Mouse (Mus musculus) liver, embryonic 11.5 days (tissue): ENCODE measurements around the gene Gm49342. TPM values are rescaled to one million over a fixed set of nuclear protein-coding genes. Genes with fewer than 3 reads are reported as not detected.
A peak's percentile ranks its signal among the peaks of the same experiment; 100 is the strongest.
"Not testable (repeated sequence)": the region's sequence is repeated elsewhere in the genome, so short reads cannot be mapped to it uniquely, and the experiment has no call there.

ENCODE experiments used
- ATAC-seq: fragments of 200-750 bp; cut with Nextera tagmentation; replicated peaks from 2 replicates; pipeline ENCODE4 v1.8.0; 2017; ENCODE audit warnings: moderate number of reproducible peaks, mild to moderate bottlenecking, moderate TSS enrichment, moderate library complexity; ENCODE audit not compliant: low FRiP score
- DNase-seq: peaks from one replicate; pipeline ENCODE4 v3.0.0-alpha.2; 2017; ENCODE audit warnings: low spot score
- H3K27ac ChIP-seq: fragments of 300-500 bp; sonication (generic); 2 replicates; pipeline ENCODE4 v1.5.1; 2014; ENCODE audit warnings: mild to moderate bottlenecking, low read depth, low read length, control low read depth
- H3K27me3 ChIP-seq: fragments of 300-500 bp; sonication (generic); replicated peaks from 2 replicates; pipeline ENCODE4 v1.6.1; 2014; ENCODE audit warnings: low read length, mixed read lengths; ENCODE audit not compliant: control insufficient read depth, insufficient read depth
- H3K36me3 ChIP-seq: fragments of 300-500 bp; sonication (generic); 2 replicates; pipeline ENCODE4 v1.6.1; 2014; ENCODE audit warnings: mild to moderate bottlenecking, low read length, moderate library complexity, mixed read lengths; ENCODE audit not compliant: control insufficient read depth, insufficient read depth
- H3K4me1 ChIP-seq: fragments of 300-500 bp; sonication (generic); replicated peaks from 2 replicates; pipeline ENCODE4 v1.6.1; 2014; ENCODE audit warnings: low read length, mixed read lengths; ENCODE audit not compliant: control insufficient read depth, insufficient read depth
- H3K4me2 ChIP-seq: fragments of 300-500 bp; sonication (generic); 2 replicates; pipeline ENCODE4 v1.6.1; 2014; ENCODE audit warnings: mild to moderate bottlenecking, control low read depth, moderate library complexity
- H3K4me3 ChIP-seq: fragments of 300-500 bp; sonication (generic); 2 replicates; pipeline ENCODE4 v1.5.1; 2014; ENCODE audit warnings: low read depth, low read length, control low read depth
- H3K9ac ChIP-seq: fragments of 300-500 bp; sonication (generic); 2 replicates; pipeline ENCODE4 v1.6.1; 2014; ENCODE audit warnings: low read depth, low read length, control low read depth
- H3K9me3 ChIP-seq: fragments of 300-500 bp; sonication (generic); 2 replicates; pipeline ENCODE4 v1.6.1; 2016; ENCODE audit warnings: low read length, inconsistent platforms, mixed read lengths; ENCODE audit not compliant: control insufficient read depth
- WGBS: fragments of 180-500 bp; shearing (Covaris S2); extraction: QIAGEN DNeasy Blood & Tissue Kit; methylation state at CpG from one replicate; pipeline ENCODE4 v1.1.7; 2014; 5-methylcytosine and 5-hydroxymethylcytosine counted together
- polyA plus RNA-seq: library from polyadenylated mRNA; unstranded; fragments of >200 nt; fragmentation: Nextera tagmentation; extraction: Ambion mirVana; gene quantifications from 2 replicates; pipeline ENCODE4 v1.2.1, GENCODE M21; 2014

Gm49342 gene
- polyA plus RNA-seq, 1 experiment from 2014 or later = not detected

DNA sequence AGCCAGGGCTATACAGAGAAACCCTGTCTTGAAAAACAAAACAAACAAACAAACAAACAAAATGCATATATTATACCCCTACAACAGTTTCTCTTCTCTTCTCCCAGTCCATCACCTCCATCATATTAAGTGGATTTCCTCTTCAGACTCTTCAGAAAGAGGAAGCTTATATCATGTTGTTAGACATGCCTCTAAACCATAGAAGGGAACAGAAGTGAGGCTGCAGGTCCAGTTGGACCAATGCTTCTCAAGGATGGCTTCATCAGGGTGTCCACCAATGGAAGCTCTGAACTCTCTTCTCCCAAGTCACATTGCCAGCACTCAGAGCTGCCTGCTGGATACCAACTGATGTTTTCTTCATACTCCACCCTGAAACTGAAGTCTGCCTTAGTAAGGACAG is 39.0 kb upstream of the Gm49342 start:
- not testable (repeated sequence) for H3K27ac ChIP-seq, H3K36me3 ChIP-seq, ATAC-seq, H3K9ac ChIP-seq, DNase-seq, H3K4me3 ChIP-seq, H3K4me2 ChIP-seq, H3K27me3 ChIP-seq, H3K4me1 ChIP-seq, H3K9me3 ChIP-seq

DNA sequence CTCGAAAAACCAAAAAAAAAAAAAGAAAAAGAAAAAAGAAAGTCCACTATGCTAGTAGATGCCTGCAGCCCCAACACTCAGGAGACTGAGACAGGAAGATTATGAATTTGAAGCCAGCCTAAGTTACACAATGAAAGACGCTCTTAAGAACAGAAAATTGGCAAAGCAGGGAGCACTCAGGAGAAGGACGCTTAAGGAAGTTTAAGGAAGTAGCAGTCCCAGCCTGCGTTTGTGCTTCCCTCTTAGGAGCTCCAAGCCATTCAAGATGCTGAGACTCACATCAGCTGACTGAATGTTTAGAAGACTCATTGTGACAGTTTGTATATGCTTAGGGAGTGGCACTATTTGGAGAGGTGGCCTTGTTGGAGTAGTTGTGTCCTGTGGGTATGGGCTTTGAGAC is 36.2 kb upstream of the Gm49342 start:
- Histone ChIP-seq H3K9me3 (no peaks in the 10 kb centered on the region), H3K4me3 (no peak overlapping the region), H3K27me3 (no peaks in the 10 kb centered on the region), H3K27ac (no peak overlapping the region), H3K36me3 (no peaks in the 10 kb centered on the region), H3K9ac (no peak overlapping the region), H3K4me2 (no peak overlapping the region), H3K4me1 (0 out of 2 replicates have a peak, but pooled peaks cover 2% of the 10 kb centered on the region)
- DNase-seq (no peak), ATAC-seq (no peak)
- 62% methylated on average over 4 of the region's 4 CpGs for WGBS

DNA sequence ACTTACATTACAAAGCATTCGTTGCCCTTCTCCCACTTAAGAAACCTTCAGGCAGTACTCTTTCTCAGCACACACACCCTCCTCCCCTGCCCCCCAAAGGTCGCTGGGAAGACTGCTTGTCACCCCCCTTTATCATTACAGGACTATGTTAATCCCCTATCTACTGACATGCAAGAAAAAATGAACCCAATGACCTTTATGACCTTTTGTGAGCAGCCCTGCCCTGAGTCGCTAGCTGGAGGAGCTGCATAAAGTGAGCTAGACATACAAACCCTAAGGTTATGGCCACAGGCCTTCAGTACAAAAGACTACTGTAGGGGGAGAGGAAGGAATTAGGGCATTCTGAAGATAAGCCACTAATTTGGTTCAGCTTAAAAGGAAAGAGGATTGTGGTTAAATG is 33.0 kb upstream of the Gm49342 start:
- no peak overlapping the region for H3K27ac ChIP-seq
- peaks cover 14% of the 10 kb centered on the region for H3K36me3 ChIP-seq
- H3K4me3 ChIP-seq = no peak overlapping the region
- H3K4me1 ChIP-seq = no peaks in the 10 kb centered on the region
- H3K4me2 ChIP-seq = no peak overlapping the region
- no peaks in the 10 kb centered on the region for H3K27me3 ChIP-seq
- ATAC-seq (no peak), DNase-seq (no peak)
- no peaks in the 10 kb centered on the region for H3K9me3 ChIP-seq
- H3K9ac ChIP-seq = no peak overlapping the region
- 62% methylated on average over 3 of the region's 3 CpGs for WGBS

DNA sequence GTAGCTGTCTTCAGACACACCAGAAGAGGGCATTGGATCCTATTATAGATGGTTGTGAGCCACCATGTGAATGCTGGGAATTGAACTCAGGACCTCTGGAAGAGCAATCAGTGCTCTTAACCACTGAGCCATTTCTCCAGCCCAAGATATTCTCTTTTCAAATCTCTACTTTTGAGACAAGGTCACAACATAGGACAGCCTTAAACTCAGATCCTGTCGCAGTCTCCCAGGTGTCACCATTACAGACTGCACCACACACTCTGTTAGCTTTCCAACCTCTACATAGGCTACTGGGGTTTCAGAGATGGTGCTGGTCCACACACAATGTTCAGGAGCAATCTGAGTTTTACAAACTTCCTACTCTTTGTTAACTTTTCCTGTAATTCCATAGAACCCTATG is 20.9 kb upstream of the Gm49342 start:
- ATAC-seq, H3K27me3 ChIP-seq, H3K9me3 ChIP-seq, DNase-seq: not testable (repeated sequence)
- Histone ChIP-seq H3K4me2 (peak overlapping the region; percentile 69), H3K27ac (peak overlapping the region; percentile 88; the same call in 1 of the 2 replicates), H3K36me3 (peaks cover 25% of the 10 kb centered on the region), H3K4me3 (peak overlapping the region; percentile 79), H3K4me1 (peaks cover 13% of the 10 kb centered on the region), H3K9ac (peak overlapping the region; percentile 81)
- WGBS = 70% methylated on average over 1 of the region's 1 CpGs

DNA sequence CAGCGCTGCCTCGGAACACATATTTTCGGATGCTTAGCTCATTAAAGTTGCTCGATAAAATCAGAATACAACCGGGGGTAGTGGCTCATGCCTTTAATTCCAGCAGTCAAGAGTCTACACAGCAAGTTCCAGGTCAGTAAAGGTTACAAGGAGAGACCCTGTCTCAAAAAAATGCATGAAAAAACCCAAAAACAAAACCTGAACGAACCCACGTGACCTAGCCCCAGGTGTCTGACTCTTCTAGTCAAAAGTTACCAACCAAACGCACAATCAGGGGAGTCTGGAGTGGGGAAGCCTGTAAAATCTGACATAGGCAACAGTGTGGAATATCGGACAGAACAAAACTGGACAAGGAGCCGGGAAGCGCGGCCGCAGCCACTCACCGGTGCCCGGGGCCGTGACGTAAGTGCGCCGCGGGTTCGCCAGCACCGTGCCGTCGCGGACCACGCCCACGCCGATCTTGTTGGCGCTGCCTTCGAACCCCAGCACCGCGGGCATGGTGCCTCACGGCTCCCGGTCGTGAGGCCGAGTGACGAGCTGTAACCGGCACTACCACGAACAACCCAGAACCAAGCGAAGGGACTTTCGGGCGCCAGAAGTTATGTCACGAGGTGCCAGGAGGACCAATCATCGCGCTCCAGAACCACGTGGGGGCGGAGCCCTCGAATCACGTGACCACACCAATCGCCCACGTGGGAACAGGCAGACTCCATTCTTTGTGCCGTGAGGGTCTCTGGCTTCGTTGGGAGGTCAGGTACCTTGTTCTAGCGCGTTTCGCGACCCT is 19.8 kb upstream of the Gm49342 start, which contains the start of the genes Osgep and Apex1:
TSS of gene Osgep (minus strand) at position 613 of the 784 bp plus-strand sequence.
TSS of gene Apex1 (plus strand) at position 688 of the 784 bp plus-strand sequence.
- ATAC-seq (peak; percentile 94), DNase-seq (peak; percentile 97)
- peaks cover 17% of the 10 kb centered on the region for H3K4me1 ChIP-seq
- peak within 1 kb of the TSS; percentile 88 for H3K27ac ChIP-seq
- H3K4me2 ChIP-seq = peak within 1 kb of the TSS; percentile 69
- no peaks in the 10 kb centered on the region for H3K9me3 ChIP-seq
- WGBS = under 1% methylated on average over 57 of the region's 57 CpGs
- no peaks in the 10 kb centered on the region for H3K27me3 ChIP-seq
- peaks cover 31% of the 10 kb centered on the region for H3K36me3 ChIP-seq
- H3K4me3 ChIP-seq = peak within 1 kb of the TSS; percentile 79
- H3K9ac ChIP-seq = peak within 1 kb of the TSS; percentile 81

DNA sequence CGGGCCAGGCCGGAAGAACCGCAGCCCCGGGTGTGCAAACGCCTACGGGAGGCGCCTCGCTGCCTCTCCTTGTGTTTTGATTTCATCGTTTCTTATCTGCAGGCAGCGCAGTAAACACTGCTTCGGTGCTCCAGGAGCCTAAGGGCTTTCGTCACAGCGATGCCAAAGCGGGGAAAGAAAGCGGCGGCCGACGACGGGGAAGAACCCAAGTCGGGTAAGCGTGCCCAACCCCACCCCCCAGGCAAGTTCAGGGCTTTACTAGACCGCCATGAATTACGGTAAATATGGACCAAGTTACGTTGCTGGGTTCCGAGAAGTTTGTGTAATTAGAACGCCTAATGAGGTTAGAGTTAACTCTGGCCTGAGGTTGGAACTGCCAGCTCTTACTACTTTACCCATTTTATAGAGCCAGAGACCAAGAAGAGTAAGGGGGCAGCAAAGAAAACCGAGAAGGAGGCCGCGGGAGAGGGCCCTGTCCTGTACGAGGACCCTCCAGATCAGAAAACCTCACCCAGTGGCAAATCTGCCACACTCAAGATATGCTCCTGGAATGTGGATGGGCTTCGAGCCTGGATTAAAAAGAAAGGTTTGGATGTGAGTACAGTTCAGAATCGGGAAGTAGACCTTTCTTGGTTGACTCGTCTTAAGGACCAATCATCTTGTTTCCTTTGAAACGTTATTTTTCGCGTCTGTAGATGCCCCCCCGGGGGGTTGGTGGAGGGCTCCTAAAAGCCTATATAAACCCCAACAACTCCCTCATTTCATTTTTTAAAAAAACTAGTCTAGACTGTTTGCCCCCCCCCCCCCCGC is 19.0 kb upstream of the Gm49342 start:
- Histone ChIP-seq H3K4me1 (peaks cover 23% of the 10 kb centered on the region), H3K27ac (peak overlapping the region; percentile 88), H3K9me3 (no peaks in the 10 kb centered on the region), H3K27me3 (no peaks in the 10 kb centered on the region), H3K9ac (peak overlapping the region; percentile 81), H3K36me3 (peaks cover 29% of the 10 kb centered on the region), H3K4me3 (peak overlapping the region; percentile 79), H3K4me2 (peak overlapping the region; percentile 69)
- DNase-seq (no peak), ATAC-seq (peak; percentile 64)
- WGBS = 2% methylated on average over 38 of the region's 38 CpGs

DNA sequence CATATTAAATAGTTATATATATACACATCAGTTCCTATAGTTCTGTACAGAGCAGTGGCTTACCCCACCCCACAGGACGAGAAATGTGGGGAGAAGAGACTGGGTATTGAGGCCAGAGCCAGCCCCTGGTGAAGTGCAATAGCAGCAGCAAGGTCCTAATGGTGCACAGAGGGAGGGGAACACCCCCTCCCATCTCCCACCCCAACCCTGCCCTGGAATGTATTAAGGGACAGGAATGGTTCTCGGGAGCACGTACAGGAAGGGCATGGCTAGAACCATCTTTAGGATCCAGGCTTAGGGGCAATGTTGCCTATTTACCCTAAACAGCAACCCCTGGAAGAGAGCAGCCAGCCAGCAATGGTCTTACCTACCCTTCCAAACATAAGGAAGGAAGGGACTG is 17.0 kb upstream of the Gm49342 start:
- Histone ChIP-seq H3K27me3 (no peaks in the 10 kb centered on the region), H3K4me1 (peaks cover 29% of the 10 kb centered on the region), H3K36me3 (peaks cover 25% of the 10 kb centered on the region), H3K4me2 (no peak overlapping the region), H3K9me3 (no peaks in the 10 kb centered on the region), H3K4me3 (no peak overlapping the region), H3K27ac (no peak overlapping the region), H3K9ac (no peak overlapping the region)
- DNase-seq = no peak
- no peak for ATAC-seq
- 74% methylated on average over 3 of the region's 3 CpGs for WGBS

DNA sequence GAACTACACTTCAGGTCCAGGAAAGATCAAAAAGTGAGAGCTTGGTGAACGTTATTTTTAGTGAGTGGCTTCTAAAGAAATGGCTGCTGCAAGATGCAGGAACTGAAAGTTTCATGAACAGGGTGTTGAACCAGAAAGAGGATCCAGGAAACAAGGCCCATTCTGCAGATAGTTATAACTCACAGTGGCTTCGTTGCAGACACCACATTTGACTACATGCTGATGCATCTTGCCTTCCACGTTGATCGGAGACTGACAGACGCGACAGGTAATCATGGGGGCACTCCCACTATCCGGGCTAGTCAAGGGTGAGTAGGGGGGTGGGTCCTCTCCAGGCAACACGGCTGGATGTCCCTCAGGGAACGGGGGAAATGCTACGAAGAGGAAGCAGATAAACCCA is 14.4 kb upstream of the Gm49342 start:
- Histone ChIP-seq H3K27me3 (no peaks in the 10 kb centered on the region), H3K9me3 (no peaks in the 10 kb centered on the region), H3K36me3 (peaks cover 25% of the 10 kb centered on the region), H3K27ac (peak overlapping the region; percentile 86; the same call in 1 of the 2 replicates), H3K4me2 (peak overlapping the region; percentile 89), H3K9ac (peak overlapping the region; percentile 94), H3K4me1 (peaks cover 26% of the 10 kb centered on the region), H3K4me3 (peak overlapping the region; percentile 89)
- 13% methylated on average over 10 of the region's 10 CpGs for WGBS
- ATAC-seq = no peak
- DNase-seq = no peak
